Comparison of ENCODE assay signal across 10 mouse cellular contexts in the genomic region with DNA sequence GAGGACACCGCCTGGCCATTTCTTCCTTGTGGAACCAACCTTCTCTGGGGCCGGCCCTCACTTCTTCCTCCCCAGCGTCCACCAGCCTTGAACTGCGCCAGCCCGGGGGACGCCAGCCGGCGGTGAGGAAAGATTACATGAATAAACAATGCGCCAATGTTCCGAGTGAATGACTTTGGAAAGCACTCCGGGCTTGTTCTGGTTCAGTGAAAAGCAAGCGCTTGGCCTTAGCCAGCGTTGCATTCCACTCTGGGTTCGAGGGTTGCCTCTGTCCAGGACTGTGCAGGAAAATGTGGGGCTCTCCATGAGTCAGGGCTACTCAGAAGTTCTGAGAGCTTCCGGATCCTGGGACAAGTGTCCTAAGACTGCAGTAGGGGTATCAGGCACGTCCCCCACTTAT. TPM values are rescaled to one million over a fixed set of nuclear protein-coding genes. Genes with fewer than 3 reads are reported as not detected.
A peak's percentile ranks its signal among the peaks of the same experiment; 100 is the strongest.
DNase-seq lines count a peak whose midpoint lies in the region; ATAC-seq and TF ChIP-seq lines count a peak whose summit lies in the region.
"Had no signal": no experiment of that assay in that cellular context is flagged by ENCODE, and none has a peak within 500 bp of the region (broad histone marks: within the 10 kb centered on the region; RNA-seq: fewer than 3 reads in every experiment).

No protein-coding gene starts in this region.

- DNase-seq in frontal cortex, postnatal 14 days (ENCODE audit: low spot score in 2 of 2) = no peak
- DNase-seq in gastrocnemius, adult 18-20 months (ENCODE audit: low spot score) = no peak

- H3K4me2 ChIP-seq in intestine, embryonic 16.5 days (ENCODE audit: low read depth, low read length) = no peak overlapping the region
- no peak overlapping the region for H3K4me2 ChIP-seq in limb, embryonic 12.5 days
- no peak overlapping the region for H3K4me2 ChIP-seq in stomach, embryonic 16.5 days (ENCODE audit: low read depth, low read length)

- H3K27me3 ChIP-seq in intestine, embryonic 16.5 days (replicated peaks; ENCODE audit: control insufficient read depth, insufficient read depth, low read length) = no peaks in the 10 kb centered on the region
- no peaks in the 10 kb centered on the region; the same call in 1 of the 2 replicates for H3K27me3 ChIP-seq in limb, embryonic 12.5 days
- H3K27me3 ChIP-seq in stomach, embryonic 16.5 days (ENCODE audit: control insufficient read depth, insufficient read depth, low read length) = no peaks in the 10 kb centered on the region

- H3K4me3 ChIP-seq in cortical plate, adult 2 months (ENCODE audit: insufficient read depth, low read length) = no peak overlapping the region
- H3K4me3 ChIP-seq in intestine, embryonic 16.5 days (ENCODE audit: low read length) = no peak overlapping the region
- H3K4me3 ChIP-seq in limb, embryonic 12.5 days (replicated peaks) = no peak overlapping the region
- no peak overlapping the region for H3K4me3 ChIP-seq in stomach, embryonic 16.5 days (replicated peaks; ENCODE audit: low read length)
- H3K4me3 ChIP-seq: megakaryocyte, embryonic 14.5 days had no signal

- whole genome bisulfite sequencing in intestine, embryonic 16.5 days = 52% methylated on average over 16 of the region's 16 CpGs
- WGBS in limb, embryonic 12.5 days = 78% methylated on average over 16 of the region's 16 CpGs
- WGBS in stomach, embryonic 16.5 days = 47% methylated on average over 16 of the region's 16 CpGs

- H3K9ac ChIP-seq in intestine, embryonic 16.5 days (ENCODE audit: low read depth, low read length) = no peak overlapping the region
- H3K9ac ChIP-seq in limb, embryonic 12.5 days (replicated peaks) = no peak overlapping the region
- no peak overlapping the region for H3K9ac ChIP-seq in stomach, embryonic 16.5 days (ENCODE audit: low read length)

- no peak for TF ChIP-seq CTCF in cortical plate, adult 2 months (IDR thresholded peaks at IDR 0.05; ENCODE audit: extremely low read depth, insufficient read depth, low read length)

- H3K27ac ChIP-seq in cortical plate, adult 2 months (ENCODE audit: insufficient read depth, low read length) = peak overlapping the region; percentile 69
- H3K27ac ChIP-seq in intestine, embryonic 16.5 days (ENCODE audit: low read length) = no peak overlapping the region; the same call in 1 of the 2 replicates
- peak overlapping the region; percentile 91 for H3K27ac ChIP-seq in limb, embryonic 12.5 days
- peak overlapping the region; percentile 3 for H3K27ac ChIP-seq in stomach, embryonic 16.5 days (ENCODE audit: low read length)

- no peak for TF ChIP-seq POLR2A in cortical plate, adult 2 months (IDR thresholded peaks at IDR 0.05; ENCODE audit: extremely low read depth, insufficient read depth, low read length)

- peak; percentile 57; the same call in 1 of the 2 replicates for ATAC-seq in frontal cortex, adult (ENCODE audit: low TSS enrichment)
- ATAC-seq in intestine, embryonic 16.5 days = peak; percentile 60
- peak; percentile 19; the same call in 1 of the 2 replicates for ATAC-seq in limb, embryonic 12.5 days (ENCODE audit: insufficient number of reproducible peaks, insufficient read depth, low FRiP score, low TSS enrichment, low read depth)
- peak; percentile 56 for ATAC-seq in stomach, embryonic 16.5 days (ENCODE audit: insufficient read depth, low FRiP score)
- no peak for ATAC-seq in monocyte, adult 5-6 weeks (replicated peaks; ENCODE audit: insufficient number of reproducible peaks, low FRiP score, low TSS enrichment, poor library complexity, severe bottlenecking)

- 0 out of 2 replicates have a peak, but pooled peaks cover 2% of the 10 kb centered on the region for H3K9me3 ChIP-seq in intestine, embryonic 16.5 days (ENCODE audit: control insufficient read depth, low read length)
- peaks cover 5% of the 10 kb centered on the region; the same call in 1 of the 2 replicates for H3K9me3 ChIP-seq in limb, embryonic 12.5 days
- H3K9me3 ChIP-seq in stomach, embryonic 16.5 days (replicated peaks; ENCODE audit: control insufficient read depth, low read length) = no peaks in the 10 kb centered on the region

- H3K4me1 ChIP-seq in cortical plate, adult 2 months (ENCODE audit: control insufficient read depth, insufficient read depth, low read length) = no peaks in the 10 kb centered on the region
- no peaks in the 10 kb centered on the region for H3K4me1 ChIP-seq in intestine, embryonic 16.5 days (ENCODE audit: control insufficient read depth, insufficient read depth, low read length)
- peaks cover 51% of the 10 kb centered on the region for H3K4me1 ChIP-seq in limb, embryonic 12.5 days (replicated peaks)
- 0 out of 2 replicates have a peak, but pooled peaks cover 10% of the 10 kb centered on the region for H3K4me1 ChIP-seq in stomach, embryonic 16.5 days (ENCODE audit: control insufficient read depth, insufficient read depth, low read length)
- H3K4me1 ChIP-seq: megakaryocyte, embryonic 14.5 days had no signal

- H3K36me3 ChIP-seq in intestine, embryonic 16.5 days (ENCODE audit: control insufficient read depth, insufficient read depth, low read length) = no peaks in the 10 kb centered on the region
- H3K36me3 ChIP-seq in limb, embryonic 12.5 days = no peaks in the 10 kb centered on the region
- H3K36me3 ChIP-seq in stomach, embryonic 16.5 days (ENCODE audit: control insufficient read depth, insufficient read depth, low read length) = no peaks in the 10 kb centered on the region

RNA-seq across cellular contexts. Expression of a gene that starts 31.8 kb away (rescaled TPM):
- polyA plus RNA-seq in cortical plate, adult 2 months (2012; rRNA removed) = 20.6 and 21.2 TPM in 2 replicates
- polyA plus RNA-seq in intestine, embryonic 16.5 days (2015; fragmentation: Nextera tagmentation; extraction: Ambion mirVana) = 2.9 and 3.0 TPM in 2 replicates
- 4.8 and 5.2 TPM in 2 replicates for polyA plus RNA-seq in limb, embryonic 12.5 days (2016; fragmentation: Nextera tagmentation; extraction: Ambion mirVana)
- polyA plus RNA-seq in stomach, embryonic 16.5 days (2015; fragmentation: Nextera tagmentation; extraction: Ambion mirVana) = 2.3 and 2.5 TPM in 2 replicates
- total RNA-seq in gastrocnemius, adult 18-20 months (2021) = 1 to 10 TPM; 1.6 to 2.4 TPM
- total RNA-seq in monocyte, adult 5-6 weeks (2017) = 0.19 TPM in 1 of 3 replicates, not detected in the others
- total RNA-seq: CH12.LX had no signal
